Mouse (Mus musculus) CH12.LX (cell line): ENCODE data around the gene Iqcf5. TPM values are rescaled to one million over a fixed set of nuclear protein-coding genes. Genes with fewer than 3 reads are reported as not detected.
A peak's percentile ranks its signal among the peaks of the same experiment; 100 is the strongest.

Experiments used
- DNase-seq: peaks from one replicate; pipeline ENCODE4 v3.0.0-alpha.2; 2013; ENCODE audit errors: extremely low read depth
- H3K27ac ChIP-seq: 2 replicates; pipeline ENCODE4 v1.5.1; 2012; ENCODE audit warnings: low read depth, mild to moderate bottlenecking, control low read depth, moderate library complexity; ENCODE audit not compliant: insufficient read depth
- H3K27me3 ChIP-seq: replicated peaks from 2 replicates; pipeline ENCODE3; 2012; ENCODE audit warnings: inconsistent platforms
- H3K36me3 ChIP-seq, 2 experiments: replicated peaks in 1 of 2; 2 replicates each; pipeline versions ENCODE3 to v1.6.1; 2012; ENCODE audit warnings: inconsistent platforms in 1 of 2, low read length in 1 of 2, mild to moderate bottlenecking in 1 of 2, mixed read lengths in 1 of 2, moderate library complexity in 1 of 2; ENCODE audit not compliant: control insufficient read depth in 1 of 2, insufficient read depth in 1 of 2
- H3K4me1 ChIP-seq, 2 experiments: 2 replicates each; pipeline ENCODE4 v1.6.1; 2012; ENCODE audit warnings: inconsistent platforms in 1 of 2, moderate library complexity in 1 of 2; ENCODE audit not compliant: insufficient read depth in 2 of 2, control insufficient read depth in 1 of 2
- H3K4me2 ChIP-seq: 2 replicates; pipeline ENCODE4 v1.6.1; 2012; ENCODE audit warnings: low read depth, mild to moderate bottlenecking, control low read depth; ENCODE audit not compliant: poor library complexity, insufficient read depth, severe bottlenecking
- H3K4me3 ChIP-seq, 3 experiments: fragments of 150-350 bp in 1 of 3; sonication (generic) in 1 of 3; replicated peaks in 1 of 3; 2 replicates each; pipeline versions ENCODE3 to v1.5.1; 2011 to 2012; ENCODE audit warnings: low read depth in 2 of 3, low read length in 2 of 3, mild to moderate bottlenecking in 2 of 3, moderate library complexity in 2 of 3, control low read depth in 1 of 3, improper control_type of control experiment in 1 of 3, inconsistent platforms in 1 of 3, mixed read lengths in 1 of 3; ENCODE audit not compliant: poor library complexity in 1 of 3
- H3K79me2 ChIP-seq: replicated peaks from 2 replicates; pipeline ENCODE4 v1.6.1; 2012; ENCODE audit warnings: mild to moderate bottlenecking, moderate library complexity; ENCODE audit not compliant: control insufficient read depth, poor library complexity, insufficient read depth, severe bottlenecking; ENCODE audit errors: extremely low read depth
- H3K9ac ChIP-seq: 2 replicates; pipeline ENCODE4 v1.6.1; 2012; ENCODE audit warnings: low read depth, mild to moderate bottlenecking, control low read depth, moderate library complexity; ENCODE audit not compliant: insufficient read depth
- H3K9me3 ChIP-seq: replicated peaks from 2 replicates; pipeline ENCODE3; 2012; ENCODE audit warnings: low read length, inconsistent platforms, mixed read lengths
- BHLHE40 ChIP-seq: IDR thresholded peaks from 2 replicates; pipeline ENCODE4 v1.6.1; 2011; ENCODE audit warnings: mild to moderate bottlenecking, low read depth, low read length, improper control_type of control experiment
- CHD2 ChIP-seq: IDR thresholded peaks from 2 replicates; pipeline ENCODE4 v1.6.1; 2011; ENCODE audit warnings: low read length, improper control_type of control experiment
- EP300 ChIP-seq: IDR thresholded peaks from 2 replicates; pipeline ENCODE4 v1.6.1; 2011; ENCODE audit warnings: low read length, improper control_type of control experiment
- HCFC1 ChIP-seq: IDR thresholded peaks from 2 replicates; pipeline ENCODE4 v1.6.1; 2012; ENCODE audit warnings: low read depth, mild to moderate bottlenecking, inconsistent platforms, low read length, improper control_type of control experiment
- JUND ChIP-seq: conservative IDR thresholded peaks from 2 replicates; pipeline ENCODE4 v1.6.1; 2011; ENCODE audit warnings: low read depth, low read length, improper control_type of control experiment
- KAT2A ChIP-seq: IDR thresholded peaks from 2 replicates; pipeline ENCODE4 v1.6.1; 2012; ENCODE audit warnings: low read length, improper control_type of control experiment, inconsistent platforms; ENCODE audit not compliant: insufficient replicate concordance
- MAX ChIP-seq: IDR thresholded peaks from 2 replicates; pipeline ENCODE4 v1.6.1; 2011; ENCODE audit warnings: low read length, improper control_type of control experiment
- MEF2A ChIP-seq: IDR thresholded peaks from 2 replicates; pipeline ENCODE4 v1.6.1; 2014; ENCODE audit warnings: low read depth, mild to moderate bottlenecking, inconsistent platforms, low read length, improper control_type of control experiment, borderline replicate concordance
- MYC ChIP-seq: IDR thresholded peaks from 2 replicates; pipeline ENCODE4 v1.6.1; 2011; ENCODE audit warnings: low read depth, mild to moderate bottlenecking, improper control_type of control experiment, low read length
- POLR2AphosphoS2 ChIP-seq: IDR thresholded peaks from 2 replicates; pipeline ENCODE4 v1.6.1; 2011; ENCODE audit warnings: low read depth, low read length, improper control_type of control experiment
- RCOR1 ChIP-seq: conservative IDR thresholded peaks from 2 replicates; pipeline ENCODE4 v1.6.1; 2012; ENCODE audit warnings: low read depth, mild to moderate bottlenecking, inconsistent platforms, low read length, improper control_type of control experiment
- SIN3A ChIP-seq: IDR thresholded peaks from 2 replicates; pipeline ENCODE4 v1.6.1; 2012; ENCODE audit warnings: low read length, improper control_type of control experiment, inconsistent platforms
- SMC3 ChIP-seq: IDR thresholded peaks from 2 replicates; pipeline ENCODE4 v1.6.1; 2011; ENCODE audit warnings: low read depth, low read length, improper control_type of control experiment
- TBP ChIP-seq: conservative IDR thresholded peaks from 2 replicates; pipeline ENCODE4 v1.6.1; 2011; ENCODE audit warnings: low read depth, low read length, improper control_type of control experiment
- UBTF ChIP-seq: IDR thresholded peaks from 2 replicates; pipeline ENCODE4 v1.6.1; 2012; ENCODE audit warnings: low read depth, mild to moderate bottlenecking, inconsistent platforms, low read length, improper control_type of control experiment, moderate library complexity
- USF1 ChIP-seq: IDR thresholded peaks from 2 replicates; pipeline ENCODE4 v1.6.1; 2014; ENCODE audit warnings: low read depth, mild to moderate bottlenecking, inconsistent platforms, low read length, improper control_type of control experiment
- USF2 ChIP-seq: conservative IDR thresholded peaks from 2 replicates; pipeline ENCODE4 v1.6.1; 2011; ENCODE audit warnings: low read depth, low read length, improper control_type of control experiment
- ZMIZ1 ChIP-seq: IDR thresholded peaks from 2 replicates; pipeline ENCODE4 v1.6.1; 2012; ENCODE audit warnings: low read depth, mild to moderate bottlenecking, inconsistent platforms, low read length, improper control_type of control experiment
- ZNF384 ChIP-seq: IDR thresholded peaks from 2 replicates; pipeline ENCODE4 v1.6.1; 2012; ENCODE audit warnings: low read depth, low read length, improper control_type of control experiment, inconsistent platforms
- dilution Hi-C: fragments of 300-500 bp; cut with MboI; formaldehyde crosslinking; loops from 2 replicates; pipeline ENCODE4 v1.14.3; 2020; ENCODE audit warnings: low sequenced_read_pairs; ENCODE audit not compliant: extremely low pct_unique_long_range_greater_than_20kb, extremely low pct_ligation_motif_present
- in situ Hi-C: fragments of 300-500 bp; cut with MboI; formaldehyde crosslinking; loops from 3 replicates; pipeline ENCODE4 v1.14.3; 2019; ENCODE audit warnings: low sequenced_read_pairs, low pct_ligation_motif_present, low pct_unique_long_range_greater_than_20kb, mixed read lengths
- polyA plus RNA-seq: library from polyadenylated mRNA; unstranded; fragments of >175 nt; gene quantifications from 2 replicates; pipeline ENCODE4 v1.2.1, GENCODE M21; 2012; ENCODE audit warnings: low read depth; ENCODE audit not compliant: insufficient read length
- total RNA-seq, 2 experiments: library from RNA; depleted of rRNA; stranded (reverse); fragments of 300-350 nt in 1 of 2; fragments of >200 nt in 1 of 2; gene quantifications; 2 replicates each; pipeline ENCODE4 v1.2.3; 2012 to 2014

Gene Iqcf5
- total and polyA plus RNA-seq, 3 experiments: 0.72 to 1.8 (median 0.77) TPM

DNA sequence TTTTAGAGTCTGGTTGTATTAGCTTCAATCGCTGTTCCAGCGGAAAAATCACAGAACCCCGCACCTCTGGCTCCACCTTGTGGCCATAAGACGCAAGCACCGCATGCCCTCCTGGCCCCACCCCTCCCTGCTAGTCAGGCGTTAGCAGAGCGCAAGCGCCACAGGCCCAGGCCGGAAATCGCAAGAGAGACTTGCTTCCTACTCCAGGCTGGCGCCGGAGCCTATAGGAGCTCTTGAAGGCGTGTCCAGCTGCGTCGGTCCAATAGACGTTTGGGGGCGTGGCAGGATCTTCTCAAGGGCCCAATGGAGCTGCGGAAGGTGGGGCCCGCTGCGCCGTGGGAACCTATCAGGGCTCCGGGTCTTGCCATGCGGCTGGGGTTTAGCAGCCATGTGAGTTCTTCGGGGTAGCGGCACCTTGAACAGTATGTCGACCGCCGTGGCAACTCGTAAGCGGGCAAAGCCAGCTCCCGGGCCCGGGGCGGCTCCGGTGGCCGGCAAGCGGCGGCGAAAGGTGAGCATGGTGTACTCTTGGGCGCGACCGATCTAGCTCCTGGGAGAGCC is 37.4 kb upstream of the Iqcf5 start, which contains the start of gene Parp3 (continued):
- TF ChIP-seq KAT2A (peak; percentile 63; the same call in 1 of the 2 replicates), SMC3 (peak; percentile 79), MEF2A (peak; percentile 12; the same call in 1 of the 2 replicates), ZNF384 (no peak), UBTF (no peak), MAX (peak; percentile 94), HCFC1 (peak; percentile 81), MYC (peak; percentile 96), POLR2AphosphoS2 (peak; percentile 39; the same call in 1 of the 2 replicates), USF2 (no peak), USF1 (0 out of 2 replicates have a peak, but pooled peaks have one; percentile 29), JUND (no peak), TBP (0 out of 2 replicates have a peak, but pooled peaks have one; percentile 6), SIN3A (peak; percentile 98), BHLHE40 (no peak), RCOR1 (no peak), ZMIZ1 (peak; percentile 60; the same call in 1 of the 2 replicates)
- TF ChIP-seq, all 38 proteins: peak for 22

DNA sequence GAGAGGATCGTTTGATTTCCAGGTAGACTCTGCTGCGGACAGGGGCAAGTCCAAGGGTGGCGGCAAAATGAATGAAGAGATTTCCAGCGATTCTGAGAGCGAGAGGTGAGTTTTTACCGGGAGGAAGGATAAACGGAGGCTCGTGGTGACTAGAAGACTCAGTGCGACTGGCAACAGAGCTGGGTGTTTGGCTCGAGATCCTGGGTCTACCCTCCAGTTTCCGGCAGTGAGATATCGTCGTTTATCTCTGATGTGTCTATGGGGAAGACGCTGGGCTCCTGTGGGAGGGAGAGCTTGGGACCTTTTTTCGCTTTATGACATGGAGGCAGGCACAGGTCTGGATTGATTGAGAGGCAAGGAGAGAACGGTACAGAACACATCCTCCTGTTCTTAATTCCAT is 36.7 kb upstream of the Iqcf5 start:
- H3K79me2 ChIP-seq: peaks cover 26% of the 10 kb centered on the region
- no peak for DNase-seq
- peak overlapping the region; percentile 77 to 92 (median 91) for H3K4me3 ChIP-seq
- no peak overlapping the region for H3K27ac ChIP-seq
- TF ChIP-seq CHD2: no peak
- TF ChIP-seq USF1: no peak
- no peak for TF ChIP-seq EP300
- TF ChIP-seq, all 38 proteins: peak for 0
- Histone ChIP-seq H3K4me1 (peaks cover 6 to 62% of the 10 kb centered on the region in 2 experiments), H3K9me3 (no peaks in the 10 kb centered on the region), H3K9ac (peak overlapping the region; percentile 74), H3K27me3 (no peaks in the 10 kb centered on the region), H3K4me2 (peak overlapping the region; percentile 65), H3K36me3 (peaks cover 30 to 52% of the 10 kb centered on the region in 2 experiments)
- in situ Hi-C loops (loop anchor here (5.0 kb wide), 1 partner anchor 40 kb away; the partner anchor contains the start of gene Acy1), dilution Hi-C loops (no loop called here)
